ENCODE assay signal across 24 mouse cellular contexts in genomic region chrX:96121912-96122311, GRCm38 (mm10). TPM values are rescaled to one million over a fixed set of nuclear protein-coding genes. Genes with fewer than 3 reads are reported as not detected.
DNase-seq lines count a peak whose midpoint lies in the region; TF ChIP-seq lines count a peak whose summit lies in the region.
"Had no signal": no experiment of that assay in that cellular context is flagged by ENCODE, and none has a peak within 500 bp of the region (broad histone marks: within the 10 kb centered on the region; RNA-seq: fewer than 3 reads in every experiment).

No protein-coding gene starts in this region.

- H3K27me3 ChIP-seq in CH12.LX (replicated peaks), result no peaks in the 10 kb centered on the region
- H3K27me3 ChIP-seq: embryonic facial prominence, embryonic 15.5 days; heart, embryonic 13.5 days; limb, embryonic 13.5 days; neural tube, embryonic 12.5 days had no signal

- no peak overlapping the region for H3K9ac ChIP-seq in CH12.LX (ENCODE audit: insufficient read depth, low read depth)
- H3K9ac ChIP-seq: embryonic facial prominence, embryonic 15.5 days; heart, embryonic 13.5 days; limb, embryonic 13.5 days; liver, postnatal 0 days; neural tube, embryonic 12.5 days had no signal

- no peaks in the 10 kb centered on the region for H3K9me3 ChIP-seq in CH12.LX (replicated peaks; ENCODE audit: low read length)
- H3K9me3 ChIP-seq: embryonic facial prominence, embryonic 10.5 days; embryonic facial prominence, embryonic 15.5 days; heart, embryonic 13.5 days; limb, embryonic 13.5 days; neural tube, embryonic 12.5 days had no signal

- 100% methylated on average over 1 of the region's 1 CpGs for WGBS in macrophage (ENCODE audit: missing documents)

- H3K27ac ChIP-seq in CH12.LX (ENCODE audit: insufficient read depth, low read depth) (peak overlapping the region; percentile 86), macrophage (peak overlapping the region; percentile 31)
- peak overlapping the region; percentile 36 for H3K27ac ChIP-seq in bone marrow macrophage, adult 2 months (ENCODE audit: insufficient read depth, low read depth, low read length)
- H3K27ac ChIP-seq: embryonic facial prominence, embryonic 10.5 days; embryonic facial prominence, embryonic 15.5 days; heart, embryonic 13.5 days; layer of hippocampus, adult 2 months; left cerebral cortex, adult 2 months; limb, embryonic 13.5 days; neural tube, embryonic 12.5 days had no signal

- dilution Hi-C loops in CH12.LX (cut with MboI; ENCODE audit: extremely low pct_ligation_motif_present, extremely low pct_unique_long_range_greater_than_20kb, low sequenced_read_pairs), result no loop called here

- H3K4me2 ChIP-seq in CH12.LX (ENCODE audit: insufficient read depth, low read depth, poor library complexity, severe bottlenecking), result peak overlapping the region; percentile 75; the same call in 1 of the 2 replicates
- H3K4me2 ChIP-seq: embryonic facial prominence, embryonic 15.5 days; heart, embryonic 13.5 days; limb, embryonic 13.5 days; liver, embryonic 11.5 days; midbrain, embryonic 11.5 days; neural tube, embryonic 12.5 days had no signal

- no peak for TF ChIP-seq RAD21 in CH12.LX (IDR thresholded peaks at IDR 0.05; ENCODE audit: low read depth, low read length)

- peak; percentile 12 for DNase-seq in adrenal gland, postnatal 10 days
- no peak for DNase-seq in adrenal gland, adult 18-20 months (ENCODE audit: low spot score in 2 of 2)
- DNase-seq in CH12.LX (ENCODE audit: extremely low read depth), result peak; percentile 37
- no peak for DNase-seq in spleen, adult 12 weeks (ENCODE audit: low spot score)
- DNase-seq in right cerebral cortex, postnatal 14 days, result no peak
- no peak for DNase-seq in frontal cortex, postnatal 14 days (ENCODE audit: low spot score in 2 of 2)
- DNase-seq: adrenal gland, adult 8-10 months; cerebellum, adult 18-20 months; cerebellum, postnatal 10 days; kidney, adult 2 months; kidney, postnatal 36 days; liver, postnatal 0 days; thymus, postnatal 4 days had no signal

- H3K36me3 ChIP-seq in CH12.LX (replicated peaks in 1 of 2; ENCODE audit: control insufficient read depth in 1 of 2, insufficient read depth in 1 of 2, low read length in 1 of 2), result peaks cover 0 to 19% of the 10 kb centered on the region in 2 experiments
- H3K36me3 ChIP-seq in macrophage (ENCODE audit: inconsistent target), result no peaks in the 10 kb centered on the region
- H3K36me3 ChIP-seq: embryonic facial prominence, embryonic 10.5 days; embryonic facial prominence, embryonic 15.5 days; limb, embryonic 13.5 days; neural tube, embryonic 12.5 days had no signal

- H3K4me3 ChIP-seq in CH12.LX (replicated peaks in 1 of 3; ENCODE audit: low read depth in 2 of 3, low read length in 2 of 3, poor library complexity in 1 of 3) (no peak overlapping the region), macrophage (ENCODE audit: inconsistent target) (no peak overlapping the region)
- H3K4me3 ChIP-seq in bone marrow macrophage, adult 2 months (ENCODE audit: insufficient read depth, low read length), result no peak overlapping the region
- H3K4me3 ChIP-seq: embryonic facial prominence, embryonic 10.5 days; embryonic facial prominence, embryonic 15.5 days; heart, embryonic 13.5 days; layer of hippocampus, adult 2 months; left cerebral cortex, adult 2 months; limb, embryonic 13.5 days; neural tube, embryonic 12.5 days had no signal

- H3K79me2 ChIP-seq in CH12.LX (replicated peaks; ENCODE audit: control insufficient read depth, extremely low read depth, insufficient read depth, poor library complexity, severe bottlenecking), result peaks cover 67% of the 10 kb centered on the region
- peaks cover 100% of the 10 kb centered on the region for H3K79me2 ChIP-seq in macrophage (ENCODE audit: inconsistent target)

- TF ChIP-seq CTCF in CH12.LX (conservative IDR thresholded peaks at IDR 0.05 in 1 of 2, IDR thresholded peaks at IDR 0.05 in 1 of 2; ENCODE audit: low read depth in 2 of 2, low read length in 2 of 2), result no peak
- TF ChIP-seq CTCF in bone marrow macrophage, adult 2 months (IDR thresholded peaks at IDR 0.05; ENCODE audit: low read depth, low read length), result no peak

- no peak for TF ChIP-seq POLR2A in CH12.LX (IDR thresholded peaks at IDR 0.05; ENCODE audit: low read depth, low read length)
- no peak for TF ChIP-seq POLR2A in bone marrow macrophage, adult 2 months (IDR thresholded peaks at IDR 0.05; ENCODE audit: borderline replicate concordance, low read depth, low read length)

- in situ Hi-C loops in CH12.LX (cut with MboI; ENCODE audit: low pct_ligation_motif_present, low pct_unique_long_range_greater_than_20kb, low sequenced_read_pairs), result no loop called here

- TF ChIP-seq EP300 in CH12.LX (IDR thresholded peaks at IDR 0.05; ENCODE audit: low read length), result no peak

- H3K4me1 ChIP-seq in CH12.LX (ENCODE audit: control insufficient read depth in 1 of 2, insufficient read depth in 2 of 2), result peaks cover 13 to 72% of the 10 kb centered on the region in 2 experiments; a peak in 3 of 4 replicates
- peaks cover 57% of the 10 kb centered on the region for H3K4me1 ChIP-seq in bone marrow macrophage, adult 2 months (ENCODE audit: control insufficient read depth, insufficient read depth, low read length)
- H3K4me1 ChIP-seq: embryonic facial prominence, embryonic 10.5 days; embryonic facial prominence, embryonic 15.5 days; limb, embryonic 13.5 days; neural tube, embryonic 12.5 days had no signal

TF ChIP-seq in CH12.LX, 34 proteins besides CTCF, POLR2A, EP300 and RAD21:
- TF ChIP-seq MAZ (IDR thresholded peaks at IDR 0.05; ENCODE audit: low read depth, low read length), result no peak
- TF ChIP-seq CHD2 (IDR thresholded peaks at IDR 0.05; ENCODE audit: low read length), result 0 out of 2 replicates have a peak, but pooled peaks have one; percentile 31
- no peak for TF ChIP-seq E2F4 (IDR thresholded peaks at IDR 0.05; ENCODE audit: insufficient replicate concordance, low read depth, low read length)
- TF ChIP-seq MEF2A (IDR thresholded peaks at IDR 0.05; ENCODE audit: borderline replicate concordance, low read depth, low read length), result peak; percentile 41; the same call in 1 of the 2 replicates
- TF ChIP-seq JUN (IDR thresholded peaks at IDR 0.05; ENCODE audit: insufficient read depth, low read depth, low read length), result no peak
- peak; percentile 24; the same call in 1 of the 2 replicates for TF ChIP-seq IRF4 (IDR thresholded peaks at IDR 0.05; ENCODE audit: low read depth, low read length)
- TF ChIP-seq USF2 (conservative IDR thresholded peaks at IDR 0.05; ENCODE audit: low read depth, low read length), result no peak
- TF ChIP-seq MAFK (IDR thresholded peaks at IDR 0.05; ENCODE audit: insufficient replicate concordance, low read length), result no peak

RNA-seq across cellular contexts. Expression of gene Msn, which starts 26.1 kb away (rescaled TPM):
- total RNA-seq in adrenal gland, postnatal 10 days (2021), result 100 to 1,000 TPM; 145 to 150 TPM
- total RNA-seq in adrenal gland, adult 18-20 months (2021), result 100 to 1,000 TPM; 143 to 157 TPM
- 51.2 and 55.1 TPM in 2 replicates for total RNA-seq in CH12.LX (2012; rRNA removed)
- total RNA-seq in CH12.LX (2014; rRNA removed), result 39.9 and 56.2 TPM in 2 replicates
- polyA plus RNA-seq in CH12.LX (2012; ENCODE audit: insufficient read length, low read depth), result 291 and 315 TPM in 2 replicates
- polyA plus RNA-seq in bone marrow macrophage, adult 2 months (2012; ENCODE audit: insufficient read depth, insufficient read length, missing spikeins), result 426 and 464 TPM in 2 replicates
- 1,000 to 10,000 TPM in 2 of 26 experiments, 100 to 1,000 TPM in 24; 166 to 1,263 (median 461) TPM for total RNA-seq in macrophage (2018; cell fraction: chromatin; rRNA removed)
- total RNA-seq in macrophage (2018; cell fraction: cytosol; rRNA removed), result 100 to 1,000 TPM; 404 to 776 (median 572) TPM
- total RNA-seq in macrophage (2018; cell fraction: nucleus; rRNA removed), result 1,000 to 10,000 TPM in 3 of 26 experiments, 100 to 1,000 TPM in 23; 289 to 1,349 (median 715) TPM
- polyA plus RNA-seq in macrophage (2018), result 338 to 532 TPM (median 499 TPM) in 3 replicates

Comparison
In these comparisons a context has a peak if more than half of its experiments do, and no peak if none do; other contexts are left out.
1. DNase-seq: peak in adrenal gland, postnatal 10 days (single experiment) and CH12.LX (single experiment); none in adrenal gland, adult 18-20 months (0 of 2), spleen, adult 12 weeks (single experiment), right cerebral cortex, postnatal 14 days (single experiment) and frontal cortex, postnatal 14 days (0 of 2).
2. H3K27ac ChIP-seq: peak in every context shown above with its lines; median percentile 86 in CH12.LX; 36 in bone marrow macrophage, adult 2 months; 31 in macrophage.